Mouse (Mus musculus): ENCODE results near the gene Ptger3. TPM values are rescaled to one million over a fixed set of nuclear protein-coding genes. Genes with fewer than 3 reads are reported as not detected.

The Ptger3 gene
- total RNA-seq, 2 experiments from 2014 or later, result 0.48 to 0.88 TPM

Small RNA genes within 50 kb of the gene (microRNA-seq; reads per million reads assigned to microRNA genes)
- 150 to 211 reads per million in 2 experiments for gene Mir186

Other genes with a start within 250 kb of the Ptger3 start
- 10 to 100 TPM; 53.7 to 53.8 TPM for gene Zranb2, start 32.7 kb upstream of the Ptger3 start, total RNA-seq (2021)

Measured in heart, postnatal 4 days (tissue).